Mouse (Mus musculus): ENCODE data around the gene Klk1b26. TPM values are rescaled to one million over a fixed set of nuclear protein-coding genes. Genes with fewer than 3 reads are reported as not detected.
"Not testable (repeated sequence)": the region's sequence is repeated elsewhere in the genome, so short reads cannot be mapped to it uniquely, and the experiment has no call there.

Gene Klk1b26
- not detected in 2 replicates for polyA plus RNA-seq (2014; fragmentation: Nextera tagmentation; extraction: Ambion mirVana)

DNA sequence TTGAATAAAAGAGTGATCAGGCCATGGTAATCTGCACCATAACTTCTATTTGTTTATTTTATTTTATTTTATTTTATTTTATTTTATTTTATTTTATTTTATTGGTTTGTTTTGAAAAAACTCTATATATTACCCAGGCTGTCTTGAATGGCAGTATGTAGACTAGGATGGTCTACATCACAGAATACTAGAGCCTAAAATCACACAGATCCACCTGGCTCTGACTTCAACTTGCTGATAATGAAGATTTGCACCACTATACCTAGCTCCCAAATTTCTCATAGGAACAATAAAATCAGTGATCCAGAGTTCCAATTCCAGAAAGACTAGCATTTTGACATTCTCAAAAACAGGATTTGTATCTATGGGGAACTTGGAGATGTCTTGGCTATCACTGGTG lies at the start of gene Klk1b26:
Gene Klk1b26, plus strand, starts transcription at position 301 of the 400 bp plus-strand sequence.
- not testable (repeated sequence) for H3K27me3 ChIP-seq (replicated peaks; ENCODE audit: control insufficient read depth, insufficient read depth, low read length); H3K36me3 ChIP-seq (ENCODE audit: control insufficient read depth, insufficient read depth, low read length); H3K4me1 ChIP-seq (ENCODE audit: control insufficient read depth, insufficient read depth, low read length); H3K27ac ChIP-seq (ENCODE audit: low read depth, low read length); H3K4me3 ChIP-seq (ENCODE audit: low read depth, low read length); H3K9ac ChIP-seq (ENCODE audit: low read length); DNase-seq (ENCODE audit: low spot score); H3K9me3 ChIP-seq (replicated peaks; ENCODE audit: control insufficient read depth, low read length); H3K4me2 ChIP-seq (ENCODE audit: low read length); ATAC-seq

GRCm38 (mm10) chr7:43966451-43966850 lies 45.5 kb upstream of the Klk1b26 start, which contains the start of gene Klk1b1:
Gene Klk1b1, plus strand, starts transcription at chr7:43966751.
- 63% methylated on average over 3 of the region's 3 CpGs for WGBS
- no peak within 1 kb of the TSS for H3K4me2 ChIP-seq (ENCODE audit: low read length)
- DNase-seq (ENCODE audit: low spot score) (no peak), ATAC-seq (no peak)
- no peaks in the 10 kb centered on the region for H3K4me1 ChIP-seq (ENCODE audit: control insufficient read depth, insufficient read depth, low read length)
- H3K9me3 ChIP-seq (replicated peaks; ENCODE audit: control insufficient read depth, low read length), result no peaks in the 10 kb centered on the region
- H3K36me3 ChIP-seq (ENCODE audit: control insufficient read depth, insufficient read depth, low read length), result no peaks in the 10 kb centered on the region
- no peaks in the 10 kb centered on the region for H3K27me3 ChIP-seq (replicated peaks; ENCODE audit: control insufficient read depth, insufficient read depth, low read length)
- no peak within 1 kb of the TSS for H3K9ac ChIP-seq (ENCODE audit: low read length)
- H3K4me3 ChIP-seq (ENCODE audit: low read depth, low read length), result no peak within 1 kb of the TSS
- no peak within 1 kb of the TSS for H3K27ac ChIP-seq (ENCODE audit: low read depth, low read length)

DNA sequence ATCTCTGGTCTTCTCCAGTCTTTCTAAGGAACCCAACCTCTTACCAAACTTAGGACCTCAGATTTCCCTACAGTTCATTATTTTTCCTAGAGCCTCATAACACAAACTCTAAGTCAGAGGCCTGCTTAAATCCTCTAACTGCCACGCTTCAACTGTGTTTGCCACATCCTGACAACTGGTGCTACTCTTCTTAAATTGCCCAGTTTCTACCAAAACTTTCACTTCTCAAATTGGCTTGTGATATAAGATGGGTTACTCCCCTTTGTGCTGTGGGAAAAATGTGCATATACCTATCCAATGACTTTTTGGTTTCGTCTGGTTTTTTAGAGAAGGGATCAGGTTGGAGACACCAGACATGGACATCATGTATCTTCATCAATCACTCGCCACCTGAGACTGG lies 44.9 kb upstream of the Klk1b26 start:
- ATAC-seq (no peak), DNase-seq (ENCODE audit: low spot score) (no peak)
- no peaks in the 10 kb centered on the region for H3K27me3 ChIP-seq (replicated peaks; ENCODE audit: control insufficient read depth, insufficient read depth, low read length)
- WGBS, result 85% methylated on average over 3 of the region's 3 CpGs
- no peaks in the 10 kb centered on the region for H3K9me3 ChIP-seq (replicated peaks; ENCODE audit: control insufficient read depth, low read length)
- no peak overlapping the region for H3K9ac ChIP-seq (ENCODE audit: low read length)
- H3K36me3 ChIP-seq (ENCODE audit: control insufficient read depth, insufficient read depth, low read length), result no peaks in the 10 kb centered on the region
- H3K4me1 ChIP-seq (ENCODE audit: control insufficient read depth, insufficient read depth, low read length), result no peaks in the 10 kb centered on the region
- no peak overlapping the region for H3K27ac ChIP-seq (ENCODE audit: low read depth, low read length)
- H3K4me2 ChIP-seq (ENCODE audit: low read length), result no peak overlapping the region
- H3K4me3 ChIP-seq (ENCODE audit: low read depth, low read length), result no peak overlapping the region

DNA sequence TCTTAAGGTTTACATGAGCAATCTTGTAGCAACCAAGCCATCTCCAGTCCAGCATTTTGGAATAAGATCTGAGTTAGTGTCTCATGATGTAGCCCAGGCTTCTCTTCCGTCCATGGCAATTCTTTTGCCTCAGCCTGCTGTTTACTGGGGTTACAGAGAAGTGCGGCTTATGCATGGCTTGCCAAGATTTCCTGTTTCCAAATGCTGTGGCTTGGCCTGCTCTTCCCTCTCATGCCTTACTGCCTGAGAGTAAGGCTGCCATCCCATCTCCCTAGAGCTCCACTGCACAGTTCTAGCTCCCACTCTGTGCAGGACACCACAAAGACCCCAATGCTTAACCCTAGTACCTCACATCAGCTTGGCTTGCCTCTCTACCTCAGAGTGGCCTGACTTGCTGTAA lies 44.4 kb upstream of the Klk1b26 start:
- 88% methylated on average over 2 of the region's 2 CpGs for WGBS
- H3K4me1 ChIP-seq (ENCODE audit: control insufficient read depth, insufficient read depth, low read length), result no peaks in the 10 kb centered on the region
- no peak overlapping the region for H3K4me2 ChIP-seq (ENCODE audit: low read length)
- DNase-seq (ENCODE audit: low spot score) (no peak), ATAC-seq (no peak)
- H3K4me3 ChIP-seq (ENCODE audit: low read depth, low read length), result no peak overlapping the region
- no peaks in the 10 kb centered on the region for H3K9me3 ChIP-seq (replicated peaks; ENCODE audit: control insufficient read depth, low read length)
- no peak overlapping the region for H3K27ac ChIP-seq (ENCODE audit: low read depth, low read length)
- H3K27me3 ChIP-seq (replicated peaks; ENCODE audit: control insufficient read depth, insufficient read depth, low read length), result no peaks in the 10 kb centered on the region
- no peaks in the 10 kb centered on the region for H3K36me3 ChIP-seq (ENCODE audit: control insufficient read depth, insufficient read depth, low read length)
- H3K9ac ChIP-seq (ENCODE audit: low read length), result no peak overlapping the region

DNA sequence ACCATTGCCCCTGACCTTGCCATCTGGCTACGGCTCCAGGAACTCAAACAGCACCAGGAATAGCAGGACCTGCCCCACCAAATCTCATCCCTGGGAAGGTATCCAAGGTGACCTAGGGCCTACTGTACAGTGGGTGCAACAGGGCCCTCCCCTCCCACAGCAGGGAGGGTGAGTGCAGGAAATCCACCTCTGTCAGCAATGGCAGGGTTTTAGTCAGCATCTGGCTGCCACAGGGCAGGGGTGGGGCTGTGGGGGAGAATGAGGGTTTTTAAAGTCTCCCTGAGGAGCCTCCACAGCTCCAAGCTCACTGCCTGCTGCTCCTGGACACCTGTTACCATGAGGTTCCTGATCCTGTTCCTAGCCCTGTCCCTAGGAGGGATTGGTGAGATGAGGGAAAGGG lies 36.2 kb upstream of the Klk1b26 start, which contains the start of gene Klk1b9:
Gene Klk1b9, plus strand, starts transcription at position 301 of the 400 bp plus-strand sequence.
- not testable (repeated sequence) for H3K27ac ChIP-seq (ENCODE audit: low read depth, low read length); H3K9ac ChIP-seq (ENCODE audit: low read length); H3K36me3 ChIP-seq (ENCODE audit: control insufficient read depth, insufficient read depth, low read length); H3K9me3 ChIP-seq (replicated peaks; ENCODE audit: control insufficient read depth, low read length); DNase-seq (ENCODE audit: low spot score); H3K4me3 ChIP-seq (ENCODE audit: low read depth, low read length); H3K27me3 ChIP-seq (replicated peaks; ENCODE audit: control insufficient read depth, insufficient read depth, low read length); ATAC-seq; H3K4me2 ChIP-seq (ENCODE audit: low read length); H3K4me1 ChIP-seq (ENCODE audit: control insufficient read depth, insufficient read depth, low read length)
- 88% methylated on average over 1 of the region's 1 CpGs for WGBS

DNA sequence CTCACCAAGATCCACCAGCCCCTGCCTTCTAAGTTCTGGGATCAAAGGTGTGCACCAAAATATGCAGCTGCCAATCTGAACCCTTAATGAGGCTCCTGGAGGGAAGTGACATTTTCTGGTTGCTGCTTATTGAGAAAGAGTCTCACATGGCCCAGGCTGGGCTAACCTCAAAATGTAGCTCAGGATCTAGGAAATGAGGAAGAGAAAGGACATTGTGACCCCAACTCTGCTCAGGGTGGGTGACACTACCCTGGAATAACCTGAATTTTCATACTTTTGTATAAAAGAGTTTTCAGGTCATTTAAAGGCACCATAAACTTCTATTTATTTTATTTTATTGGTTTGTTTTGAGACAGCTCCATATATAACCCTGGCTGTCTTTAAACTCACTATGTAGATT lies 26.3 kb upstream of the Klk1b26 start:
- no peaks in the 10 kb centered on the region for H3K27me3 ChIP-seq (replicated peaks; ENCODE audit: control insufficient read depth, insufficient read depth, low read length)
- ATAC-seq (no peak), DNase-seq (ENCODE audit: low spot score) (no peak)
- no peaks in the 10 kb centered on the region for H3K4me1 ChIP-seq (ENCODE audit: control insufficient read depth, insufficient read depth, low read length)
- no peak overlapping the region for H3K27ac ChIP-seq (ENCODE audit: low read depth, low read length)
- no peak overlapping the region for H3K4me3 ChIP-seq (ENCODE audit: low read depth, low read length)
- no peaks in the 10 kb centered on the region for H3K9me3 ChIP-seq (replicated peaks; ENCODE audit: control insufficient read depth, low read length)
- H3K36me3 ChIP-seq (ENCODE audit: control insufficient read depth, insufficient read depth, low read length), result no peaks in the 10 kb centered on the region
- H3K4me2 ChIP-seq (ENCODE audit: low read length), result no peak overlapping the region
- no peak overlapping the region for H3K9ac ChIP-seq (ENCODE audit: low read length)

- H3K27me3 ChIP-seq (replicated peaks; ENCODE audit: control insufficient read depth, insufficient read depth, low read length); H3K27ac ChIP-seq (ENCODE audit: low read depth, low read length); H3K9me3 ChIP-seq (replicated peaks; ENCODE audit: control insufficient read depth, low read length); H3K4me1 ChIP-seq (ENCODE audit: control insufficient read depth, insufficient read depth, low read length); DNase-seq (ENCODE audit: low spot score); H3K36me3 ChIP-seq (ENCODE audit: control insufficient read depth, insufficient read depth, low read length); H3K4me2 ChIP-seq (ENCODE audit: low read length); ATAC-seq; H3K9ac ChIP-seq (ENCODE audit: low read length); H3K4me3 ChIP-seq (ENCODE audit: low read depth, low read length): not testable (repeated sequence)
- WGBS, result 83% methylated on average over 1 of the region's 1 CpGs
Observed at GRCm38 (mm10) chr7:43994821-43995220, 17.1 kb upstream of the Klk1b26 start.

- 89% methylated on average over 4 of the region's 4 CpGs for WGBS
- ATAC-seq, result not testable (repeated sequence)
Observed at GRCm38 (mm10) chr7:43995577-43995976, 16.4 kb upstream of the Klk1b26 start, which contains the start of gene Klk1b11. Gene Klk1b11, plus strand, starts transcription at chr7:43995877.

DNA sequence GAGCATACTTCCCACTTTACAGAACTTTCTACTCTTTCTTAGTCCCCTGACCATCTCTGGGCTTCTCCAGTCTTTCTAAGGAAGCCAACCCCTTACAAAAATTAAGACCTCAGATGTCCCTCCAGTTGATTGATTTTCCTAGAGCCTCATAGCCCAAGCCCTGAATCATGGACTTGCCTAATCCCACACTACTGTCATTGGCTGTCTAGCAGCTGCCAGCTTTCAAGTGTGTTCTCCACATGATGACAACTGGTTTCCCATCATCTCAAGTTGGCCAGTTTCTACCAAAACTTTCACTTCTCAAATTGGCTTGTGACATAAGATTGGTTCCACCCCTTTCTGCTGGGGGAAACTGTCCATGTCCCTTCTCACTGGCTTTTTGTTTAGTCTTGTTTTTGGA lies 7.1 kb upstream of the Klk1b26 start:
- Histone ChIP-seq H3K9ac (ENCODE audit: low read length) (no peak overlapping the region), H3K36me3 (ENCODE audit: control insufficient read depth, insufficient read depth, low read length) (no peaks in the 10 kb centered on the region), H3K4me2 (ENCODE audit: low read length) (no peak overlapping the region), H3K27me3 (replicated peaks; ENCODE audit: control insufficient read depth, insufficient read depth, low read length) (no peaks in the 10 kb centered on the region), H3K4me3 (ENCODE audit: low read depth, low read length) (no peak overlapping the region), H3K27ac (ENCODE audit: low read depth, low read length) (no peak overlapping the region), H3K9me3 (replicated peaks; ENCODE audit: control insufficient read depth, low read length) (no peaks in the 10 kb centered on the region), H3K4me1 (ENCODE audit: control insufficient read depth, insufficient read depth, low read length) (no peaks in the 10 kb centered on the region)
- ATAC-seq (no peak), DNase-seq (ENCODE audit: low spot score) (no peak)

More at GRCm38 (mm10) chr7:43995577-43995976, 16.4 kb upstream of the Klk1b26 start, which contains the start of gene Klk1b11:
- not testable (repeated sequence) for H3K9ac ChIP-seq (ENCODE audit: low read length); H3K4me3 ChIP-seq (ENCODE audit: low read depth, low read length); H3K9me3 ChIP-seq (replicated peaks; ENCODE audit: control insufficient read depth, low read length); H3K27ac ChIP-seq (ENCODE audit: low read depth, low read length); H3K27me3 ChIP-seq (replicated peaks; ENCODE audit: control insufficient read depth, insufficient read depth, low read length); H3K36me3 ChIP-seq (ENCODE audit: control insufficient read depth, insufficient read depth, low read length); DNase-seq (ENCODE audit: low spot score); H3K4me2 ChIP-seq (ENCODE audit: low read length); H3K4me1 ChIP-seq (ENCODE audit: control insufficient read depth, insufficient read depth, low read length)
